Mouse (Mus musculus): Measurements from ENCODE around the gene Il17f.
"Not testable (repeated sequence)": the region's sequence is repeated elsewhere in the genome, so short reads cannot be mapped to it uniquely, and the experiment has no call there.

Il17f gene

GRCm38 (mm10) chr1:20778366-20778765, 12.1 kb downstream of the Il17f start:
- DNase-seq = no peak

DNA sequence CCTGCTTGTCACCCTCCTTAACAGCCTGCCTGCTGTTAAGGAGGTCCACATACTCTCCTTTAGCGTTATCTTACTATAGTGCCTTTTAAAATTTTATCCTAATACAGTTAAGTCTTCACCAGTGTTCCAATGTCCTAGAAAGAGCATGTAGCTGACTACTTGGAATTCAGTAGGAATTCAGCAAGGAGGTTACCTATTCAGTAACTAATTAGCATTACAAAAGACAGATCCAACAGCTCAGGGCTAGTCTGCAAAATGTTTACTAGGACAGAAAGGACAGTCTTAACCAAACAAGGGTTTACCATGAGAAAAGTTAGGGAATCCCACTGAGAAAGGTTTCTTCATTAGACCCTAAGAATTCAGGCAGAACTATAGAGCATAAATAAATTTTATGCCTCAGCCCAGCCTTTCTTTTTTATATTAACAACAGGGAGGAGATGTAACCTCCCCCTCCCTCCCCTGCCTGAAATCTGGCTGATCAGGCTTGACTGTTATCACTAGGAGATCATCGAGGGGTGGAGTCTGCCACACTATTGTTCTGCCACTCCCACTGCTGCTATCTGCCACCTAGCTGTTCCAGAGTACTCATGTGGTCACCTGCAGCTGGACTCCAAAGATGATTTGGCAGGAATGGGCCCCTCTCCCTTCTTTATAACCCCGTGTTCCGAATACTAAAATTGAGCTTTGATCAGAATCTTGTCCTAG, 16.2 kb downstream of the Il17f start:
- not testable (repeated sequence) for DNase-seq

GRCm38 (mm10) chr1:20766526-20766925, 23.9 kb downstream of the Il17f start:
- no peak for DNase-seq

DNA sequence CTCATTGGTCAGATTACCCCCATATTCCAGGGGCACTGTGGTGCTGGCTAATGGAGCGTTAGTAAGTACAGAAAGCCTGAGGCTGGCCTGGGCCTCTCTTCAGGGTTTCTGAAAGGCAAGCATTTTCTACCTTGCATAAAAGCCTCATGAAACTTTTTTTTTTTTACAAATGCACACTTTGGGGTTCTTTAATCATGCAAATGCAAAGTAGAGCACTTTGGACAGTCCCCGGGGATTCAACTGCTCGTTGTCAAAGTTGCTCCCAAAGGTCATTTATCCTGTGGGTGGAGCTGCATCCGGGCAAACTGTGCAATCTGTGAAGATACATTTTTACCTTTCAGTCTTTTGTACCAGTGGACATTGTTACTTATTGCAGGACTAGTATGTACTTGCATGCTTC, 29.0 kb downstream of the Il17f start:
- DNase-seq = no peak

- no peak for DNase-seq
Measured at GRCm38 (mm10) chr1:20760331-20760730, 30.1 kb downstream of the Il17f start.

- DNase-seq = peak; percentile 2
Measured at GRCm38 (mm10) chr1:20759799-20760198, 30.6 kb downstream of the Il17f start.

- DNase-seq = no peak
Measured at GRCm38 (mm10) chr1:20757586-20757985, 32.8 kb downstream of the Il17f start.

DNA sequence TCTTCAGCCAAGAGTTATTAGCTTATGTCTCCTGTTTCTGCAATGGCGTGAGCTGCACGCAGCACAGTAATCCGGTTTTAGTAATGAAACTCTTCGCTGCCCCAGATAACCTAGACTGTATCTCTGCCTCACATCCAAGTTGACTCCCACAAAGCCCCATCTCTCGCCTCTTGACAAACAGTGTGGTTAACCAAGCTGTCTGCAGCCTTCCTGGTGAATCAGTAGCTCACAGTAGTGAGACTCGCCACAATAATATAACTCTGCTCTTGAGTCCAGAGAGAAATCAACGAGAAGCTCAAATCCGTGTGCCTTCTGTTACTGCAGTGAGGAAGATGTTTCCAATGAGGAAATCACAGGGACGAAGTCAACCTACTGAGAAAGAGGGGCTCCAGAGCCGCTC, 36.0 kb downstream of the Il17f start:
- DNase-seq = no peak

GRCm38 (mm10) chr1:20740496-20740998, 49.9 kb downstream of the Il17f start:
- no peak for DNase-seq

DNA sequence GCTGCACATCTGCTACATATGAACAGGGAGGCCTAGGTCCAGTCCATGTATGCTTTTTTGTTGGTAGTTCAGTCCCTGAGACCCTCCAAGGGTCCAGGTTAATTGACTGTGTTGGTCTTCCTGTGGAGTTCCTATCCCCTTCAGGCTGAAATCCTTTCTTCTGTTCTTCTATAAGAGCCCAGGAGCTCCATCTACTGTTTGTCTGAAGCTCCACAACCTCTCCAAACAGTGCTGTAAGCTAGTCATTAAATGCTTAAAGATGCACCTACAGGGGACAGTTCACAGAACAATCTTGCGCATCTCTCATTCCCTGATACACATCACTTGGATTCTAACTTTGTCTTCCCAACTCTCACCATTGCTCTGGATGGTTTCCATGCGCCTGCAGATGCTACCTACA, 51.9 kb downstream of the Il17f start:
- DNase-seq = no peak

DNA sequence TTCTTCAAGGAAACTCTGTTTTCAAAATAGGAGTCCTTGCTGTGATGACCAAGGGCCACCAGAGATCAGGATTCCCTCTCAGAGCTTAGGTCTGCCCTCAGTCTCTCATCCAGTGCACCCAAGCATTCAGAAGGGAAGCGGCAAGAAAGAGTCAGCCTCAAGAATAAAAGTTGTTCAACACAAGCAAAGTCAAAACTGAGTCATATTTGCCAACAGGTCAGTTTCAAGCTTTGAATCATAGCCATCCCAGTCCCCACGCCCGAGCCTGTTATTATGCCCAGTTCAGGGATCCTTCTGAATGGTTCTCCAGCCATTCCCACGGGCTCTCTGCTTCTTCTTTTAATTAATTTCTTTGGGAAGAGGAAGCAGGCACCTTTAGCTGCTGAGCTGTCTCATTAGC, 53.8 kb downstream of the Il17f start:
- no peak for DNase-seq

DNA sequence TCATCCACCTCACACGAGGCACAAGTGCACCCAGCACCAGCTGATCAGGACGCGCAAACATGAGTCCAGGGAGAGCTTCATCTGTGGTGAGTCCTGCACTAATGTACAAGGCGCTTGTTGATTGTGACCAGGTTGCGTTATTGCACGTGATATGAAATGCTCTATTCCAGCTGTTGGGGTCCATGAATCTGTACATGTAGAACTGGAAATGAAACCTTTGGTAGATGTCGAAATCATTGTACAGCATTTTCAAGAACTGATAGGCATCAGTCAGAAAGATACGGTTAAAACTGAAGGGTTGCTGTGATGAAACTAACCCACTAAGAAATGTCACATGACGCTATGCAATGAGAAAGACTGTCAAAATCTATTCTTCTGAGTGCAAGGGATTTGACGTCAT, 59.5 kb downstream of the Il17f start, which contains the start of gene Il17a:
Il17a (plus strand) TSS at position 3 of the 400 bp plus-strand sequence.
- no peak for DNase-seq

Measured in cerebellum, adult 11-12 months (tissue).